Mouse (Mus musculus): Measurements from ENCODE around the gene 2310034G01Rik.

2310034G01Rik gene

DNA sequence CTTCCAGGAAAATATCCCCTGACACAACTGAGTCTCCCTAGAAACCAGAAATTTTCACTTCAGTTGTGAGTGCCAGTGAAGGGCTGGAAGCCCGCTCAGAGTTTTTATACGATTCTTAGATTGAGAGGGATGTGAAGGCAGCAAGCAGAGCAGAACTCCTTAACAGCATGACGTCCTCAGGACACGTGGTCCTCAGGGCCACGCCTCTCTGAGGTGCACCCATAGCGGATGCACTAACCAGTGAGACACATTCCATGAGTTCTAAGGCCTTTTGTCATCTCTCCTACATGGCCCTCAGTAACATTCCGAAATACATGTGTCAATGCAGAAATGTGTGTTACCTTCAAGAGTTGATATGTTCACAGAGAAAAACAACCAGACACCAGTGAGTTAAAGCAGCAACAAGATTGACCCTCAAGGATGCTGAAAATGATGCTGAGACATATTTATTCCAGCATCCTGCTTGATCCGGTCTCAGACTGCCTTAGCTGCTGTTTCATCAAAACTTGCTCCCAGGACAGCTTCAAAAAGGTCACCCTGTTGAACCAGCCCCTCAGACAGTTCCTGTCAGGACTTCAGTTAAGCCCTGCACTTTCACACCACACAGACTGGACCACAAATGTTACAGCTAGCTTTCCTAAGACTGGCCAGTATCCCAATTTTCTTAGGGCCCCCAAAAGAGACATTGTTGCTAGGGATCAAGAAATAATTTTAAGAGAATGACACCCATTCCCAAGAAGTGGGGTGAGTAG, 49.6 kb downstream of the 2310034G01Rik start:
- no peak for DNase-seq (ENCODE audit: low spot score)

Measured in ovary, postnatal 14 days (tissue).